Mouse (Mus musculus): ENCODE data around the gene Nup93. TPM values are rescaled to one million over a fixed set of nuclear protein-coding genes. Genes with fewer than 3 reads are reported as not detected.
A peak's percentile ranks its signal among the peaks of the same experiment; 100 is the strongest.

Nup93 gene
- polyA plus RNA-seq, 1 experiment: 5.4 TPM

DNA sequence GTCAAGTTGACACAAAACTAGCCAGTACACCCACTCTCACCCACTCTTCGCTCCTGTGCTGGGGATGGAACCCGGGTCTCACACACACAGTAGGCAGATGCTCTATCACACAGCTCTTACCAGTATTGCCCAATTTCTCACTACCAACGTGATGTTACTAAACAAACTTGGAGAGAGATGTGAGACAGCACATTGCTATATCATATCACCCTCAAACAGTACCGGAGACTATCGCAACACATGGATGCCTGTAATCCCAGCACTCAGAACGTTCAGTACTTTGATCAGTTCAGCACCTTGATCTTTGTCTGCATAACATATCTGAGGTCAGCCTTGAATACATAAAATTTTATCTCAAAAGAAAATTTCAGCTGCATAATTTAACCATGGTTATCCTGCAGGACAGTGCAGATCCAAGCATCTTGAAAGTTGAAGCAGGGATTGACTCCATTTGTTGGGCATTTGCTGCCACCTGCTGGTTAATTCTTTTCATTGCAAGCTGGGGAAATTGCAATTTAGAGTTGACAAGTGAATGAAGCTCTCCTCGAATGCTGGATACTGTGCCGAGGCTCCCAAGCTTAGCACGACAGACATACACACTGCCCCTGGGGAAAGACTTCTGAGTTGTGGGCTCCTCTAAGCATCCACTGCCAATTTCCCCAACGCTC lies 15.0 kb upstream of the Nup93 start:
- no peak for TF ChIP-seq POLR2A (IDR thresholded peaks at IDR 0.05; ENCODE audit: low read depth, low read length)
- TF ChIP-seq CTCF (IDR thresholded peaks at IDR 0.05; ENCODE audit: extremely low read depth, insufficient read length, insufficient replicate concordance, low read depth, low read length): peak; percentile 22; the same call in 1 of the 2 replicates
- no peaks in the 10 kb centered on the region for H3K27me3 ChIP-seq (ENCODE audit: control insufficient read depth, insufficient read depth, low read length)
- no peak overlapping the region for H3K27ac ChIP-seq (ENCODE audit: insufficient read depth, low read depth, low read length)
- H3K4me3 ChIP-seq (ENCODE audit: low read depth, low read length): no peak overlapping the region
- H3K36me3 ChIP-seq (ENCODE audit: control insufficient read depth, insufficient read depth, low read length): no peaks in the 10 kb centered on the region
- H3K4me1 ChIP-seq (ENCODE audit: control insufficient read depth, insufficient read depth, insufficient read length, low read length): no peaks in the 10 kb centered on the region
- 44% methylated on average over 10 of the region's 10 CpGs for WGBS

DNA sequence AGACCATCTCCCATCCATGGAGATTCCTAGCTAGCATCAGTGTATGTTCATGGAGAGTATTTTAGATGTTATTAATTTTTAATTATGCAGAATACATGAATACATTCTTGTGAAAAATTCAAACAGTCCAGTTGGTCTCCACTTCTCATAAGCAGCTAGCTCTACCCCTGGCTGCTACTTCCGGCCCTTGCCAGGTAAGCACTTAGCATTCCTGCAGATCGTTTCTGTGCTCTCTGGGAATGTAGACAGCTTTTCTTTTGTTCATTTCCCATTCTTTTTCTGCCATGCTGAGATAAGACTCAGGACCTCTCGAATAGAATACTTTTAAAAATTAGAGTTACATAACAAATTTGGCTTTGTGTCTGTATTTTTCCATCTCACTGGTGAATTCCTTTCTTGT lies 10.3 kb upstream of the Nup93 start:
- no peaks in the 10 kb centered on the region for H3K27me3 ChIP-seq (ENCODE audit: control insufficient read depth, insufficient read depth, low read length)
- H3K27ac ChIP-seq (ENCODE audit: insufficient read depth, low read depth, low read length): no peak overlapping the region
- no peak overlapping the region for H3K4me3 ChIP-seq (ENCODE audit: low read depth, low read length)
- no peaks in the 10 kb centered on the region for H3K4me1 ChIP-seq (ENCODE audit: control insufficient read depth, insufficient read depth, insufficient read length, low read length)
- H3K36me3 ChIP-seq (ENCODE audit: control insufficient read depth, insufficient read depth, low read length): no peaks in the 10 kb centered on the region
- WGBS: 68% methylated on average over 3 of the region's 3 CpGs
- TF ChIP-seq CTCF (IDR thresholded peaks at IDR 0.05; ENCODE audit: extremely low read depth, insufficient read length, insufficient replicate concordance, low read depth, low read length) (no peak), POLR2A (IDR thresholded peaks at IDR 0.05; ENCODE audit: low read depth, low read length) (no peak)

DNA sequence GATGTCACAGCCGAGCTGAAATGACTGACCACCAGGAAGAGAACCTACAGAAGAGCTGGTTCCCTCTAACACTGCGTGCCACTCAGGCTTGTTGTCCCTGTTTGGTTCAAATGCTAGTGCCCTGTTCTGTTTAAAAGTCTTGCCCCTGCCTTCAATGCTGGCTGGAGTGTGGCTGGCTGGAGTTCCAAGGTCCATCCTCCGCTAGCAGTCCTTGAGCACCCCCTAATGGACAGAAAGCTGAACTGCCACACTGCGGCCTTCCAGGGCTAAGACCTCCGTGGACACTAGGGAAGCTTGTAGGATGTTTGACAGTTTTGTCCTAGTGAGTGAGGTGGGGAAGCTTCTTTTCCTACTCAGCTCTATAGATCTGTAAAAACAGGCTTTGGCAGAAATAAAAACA lies 8.6 kb upstream of the Nup93 start:
- peak; percentile 83 for TF ChIP-seq CTCF (IDR thresholded peaks at IDR 0.05; ENCODE audit: extremely low read depth, insufficient read length, insufficient replicate concordance, low read depth, low read length)
- no peak for TF ChIP-seq POLR2A (IDR thresholded peaks at IDR 0.05; ENCODE audit: low read depth, low read length)
- no peak overlapping the region for H3K4me3 ChIP-seq (ENCODE audit: low read depth, low read length)
- WGBS: 17% methylated on average over 5 of the region's 5 CpGs

GRCm38 (mm10) chr8:94206256-94206655 lies 8.1 kb upstream of the Nup93 start:
- WGBS: 83% methylated on average over 8 of the region's 8 CpGs
- TF ChIP-seq POLR2A (IDR thresholded peaks at IDR 0.05; ENCODE audit: low read depth, low read length): no peak
- TF ChIP-seq CTCF (IDR thresholded peaks at IDR 0.05; ENCODE audit: extremely low read depth, insufficient read length, insufficient replicate concordance, low read depth, low read length): no peak
- Histone ChIP-seq H3K27ac (ENCODE audit: insufficient read depth, low read depth, low read length) (no peak overlapping the region), H3K4me1 (ENCODE audit: control insufficient read depth, insufficient read depth, insufficient read length, low read length) (no peaks in the 10 kb centered on the region), H3K27me3 (ENCODE audit: control insufficient read depth, insufficient read depth, low read length) (no peaks in the 10 kb centered on the region), H3K4me3 (ENCODE audit: low read depth, low read length) (no peak overlapping the region), H3K36me3 (ENCODE audit: control insufficient read depth, insufficient read depth, low read length) (no peaks in the 10 kb centered on the region)

More for the DNA sequence above, 8.6 kb upstream of the Nup93 start:
- Histone ChIP-seq H3K27ac (ENCODE audit: insufficient read depth, low read depth, low read length) (no peak overlapping the region), H3K4me1 (ENCODE audit: control insufficient read depth, insufficient read depth, insufficient read length, low read length) (no peaks in the 10 kb centered on the region), H3K36me3 (ENCODE audit: control insufficient read depth, insufficient read depth, low read length) (no peaks in the 10 kb centered on the region), H3K27me3 (ENCODE audit: control insufficient read depth, insufficient read depth, low read length) (no peaks in the 10 kb centered on the region)

- Histone ChIP-seq H3K27me3 (ENCODE audit: control insufficient read depth, insufficient read depth, low read length) (no peaks in the 10 kb centered on the region), H3K27ac (ENCODE audit: insufficient read depth, low read depth, low read length) (no peak overlapping the region), H3K4me1 (ENCODE audit: control insufficient read depth, insufficient read depth, insufficient read length, low read length) (no peaks in the 10 kb centered on the region), H3K36me3 (ENCODE audit: control insufficient read depth, insufficient read depth, low read length) (no peaks in the 10 kb centered on the region), H3K4me3 (ENCODE audit: low read depth, low read length) (no peak overlapping the region)
- WGBS: 76% methylated on average over 2 of the region's 2 CpGs
- TF ChIP-seq CTCF (IDR thresholded peaks at IDR 0.05; ENCODE audit: extremely low read depth, insufficient read length, insufficient replicate concordance, low read depth, low read length): no peak
- TF ChIP-seq POLR2A (IDR thresholded peaks at IDR 0.05; ENCODE audit: low read depth, low read length): no peak
Observed at GRCm38 (mm10) chr8:94207491-94207890, 6.9 kb upstream of the Nup93 start.

DNA sequence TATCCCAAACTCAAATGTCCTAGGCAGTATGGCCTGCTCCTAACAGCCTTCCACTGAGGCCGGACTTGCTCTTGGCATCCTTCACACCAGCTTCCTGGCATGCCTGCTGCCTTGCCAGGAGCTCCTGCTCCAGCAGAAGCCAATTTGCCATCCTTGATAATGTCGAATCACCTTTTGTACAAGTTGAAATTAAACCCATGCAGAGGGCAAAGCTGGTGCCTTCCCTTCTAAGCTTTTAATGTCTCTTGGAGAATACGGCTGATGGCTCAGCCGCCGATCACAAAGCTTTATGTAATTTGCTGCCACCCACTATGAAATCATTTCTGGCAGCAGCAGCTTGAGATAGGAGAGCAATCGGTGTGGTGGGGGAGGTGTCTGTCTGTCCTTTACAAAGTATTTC lies 4.7 kb upstream of the Nup93 start:
- Histone ChIP-seq H3K36me3 (ENCODE audit: control insufficient read depth, insufficient read depth, low read length) (no peaks in the 10 kb centered on the region), H3K4me1 (ENCODE audit: control insufficient read depth, insufficient read depth, insufficient read length, low read length) (peaks cover 5% of the 10 kb centered on the region; the same call in 1 of the 2 replicates), H3K27me3 (ENCODE audit: control insufficient read depth, insufficient read depth, low read length) (no peaks in the 10 kb centered on the region), H3K27ac (ENCODE audit: insufficient read depth, low read depth, low read length) (no peak overlapping the region), H3K4me3 (ENCODE audit: low read depth, low read length) (no peak overlapping the region)
- TF ChIP-seq CTCF (IDR thresholded peaks at IDR 0.05; ENCODE audit: extremely low read depth, insufficient read length, insufficient replicate concordance, low read depth, low read length) (no peak), POLR2A (IDR thresholded peaks at IDR 0.05; ENCODE audit: low read depth, low read length) (no peak)
- WGBS: 63% methylated on average over 6 of the region's 6 CpGs

DNA sequence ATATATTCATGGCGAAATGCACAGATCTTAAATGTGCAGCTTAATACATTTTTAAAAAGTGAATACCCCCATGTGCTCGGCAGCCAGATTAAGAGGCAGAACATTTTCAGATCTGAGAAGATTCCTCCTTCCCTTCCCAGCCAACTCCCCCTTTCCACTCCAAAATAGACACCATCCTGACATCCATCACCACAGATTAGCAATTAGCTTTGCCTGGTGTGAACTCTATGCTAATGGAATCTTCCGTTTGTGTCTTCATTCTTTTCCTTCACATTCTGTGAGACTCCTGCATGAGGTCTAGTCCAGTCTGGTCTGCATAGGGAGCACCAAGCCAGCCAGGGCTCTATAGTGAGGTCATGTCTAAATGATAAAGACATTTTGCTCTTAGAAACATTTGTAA lies 4.1 kb upstream of the Nup93 start:
- H3K4me1 ChIP-seq (ENCODE audit: control insufficient read depth, insufficient read depth, insufficient read length, low read length): peaks cover 5% of the 10 kb centered on the region; the same call in 1 of the 2 replicates
- TF ChIP-seq CTCF (IDR thresholded peaks at IDR 0.05; ENCODE audit: extremely low read depth, insufficient read length, insufficient replicate concordance, low read depth, low read length) (no peak), POLR2A (IDR thresholded peaks at IDR 0.05; ENCODE audit: low read depth, low read length) (no peak)
- H3K36me3 ChIP-seq (ENCODE audit: control insufficient read depth, insufficient read depth, low read length): no peaks in the 10 kb centered on the region
- H3K4me3 ChIP-seq (ENCODE audit: low read depth, low read length): no peak overlapping the region
- 77% methylated on average over 3 of the region's 3 CpGs for WGBS
- no peak overlapping the region for H3K27ac ChIP-seq (ENCODE audit: insufficient read depth, low read depth, low read length)
- no peaks in the 10 kb centered on the region for H3K27me3 ChIP-seq (ENCODE audit: control insufficient read depth, insufficient read depth, low read length)

All from small intestine, adult 2 months (tissue).